Mouse (Mus musculus) gastrocnemius, postnatal 4 days (tissue): ENCODE data around the gene Gadd45b. TPM values are rescaled to one million over a fixed set of nuclear protein-coding genes. Genes with fewer than 3 reads are reported as not detected.

ENCODE experiments used
- DNase-seq, 2 experiments: peaks; one replicate each; pipeline ENCODE4 v3.0.0; 2021 to 2022; ENCODE audit warnings: low spot score in 2 of 2, mixed read lengths in 2 of 2
- total RNA-seq, 2 experiments: library from RNA; stranded (reverse); gene quantifications; 2 replicates each; pipeline ENCODE4 v1.2.3; 2021

Gadd45b gene
- total RNA-seq, 2 experiments from 2014 or later, result 13.5 to 16.3 TPM

GRCm38 (mm10) chr10:80981564-80982112 is 51.8 kb downstream of the Gadd45b start:
- no peak for DNase-seq

Other genes with a start within 250 kb of the Gadd45b start
- gene Mob3a, start 228.1 kb upstream of the Gadd45b start, total RNA-seq, result 10 to 100 TPM; 24.0 to 25.4 TPM
- gene Izumo4, start 227.9 kb upstream of the Gadd45b start, total RNA-seq, result 1 to 10 TPM; 8.3 to 8.4 TPM
- gene Ap3d1, start 187.8 kb upstream of the Gadd45b start, total RNA-seq, result 10 to 100 TPM; 52.1 to 58.7 TPM
- gene Dot1l, start 174.9 kb upstream of the Gadd45b start, total RNA-seq, result 10 to 100 TPM; 50.5 to 61.2 TPM
- gene Sf3a2, start 131.9 kb upstream of the Gadd45b start, total RNA-seq, result 10 to 100 TPM; 47.1 to 55.8 TPM
- 10 to 100 TPM; 41.7 to 43.0 TPM for gene Plekhj1, start 131.4 kb upstream of the Gadd45b start, total RNA-seq
- under 1 TPM; 0.86 to 0.93 TPM for gene Amh, start 124.8 kb upstream of the Gadd45b start, total RNA-seq
- gene Jsrp1, start 116.6 kb upstream of the Gadd45b start, total RNA-seq, result 100 to 1,000 TPM; 199 to 230 TPM
- gene Oaz1, start 103.4 kb upstream of the Gadd45b start, total RNA-seq, result 100 to 1,000 TPM; 785 to 853 TPM
- gene Lingo3, start 86.0 kb upstream of the Gadd45b start, total RNA-seq, result 10 to 100 TPM; 21.5 to 22.1 TPM
- gene Lsm7, start 74.9 kb upstream of the Gadd45b start, total RNA-seq, result 10 to 100 TPM; 53.7 to 54.2 TPM
- 10 to 100 TPM; 30.9 to 38.6 TPM for gene Sppl2b, start 74.8 kb upstream of the Gadd45b start, total RNA-seq
- gene Tmprss9, start 58.2 kb upstream of the Gadd45b start, total RNA-seq, result under 1 TPM in 1 of 2 experiments, not detected in 1; 0.10 TPM
- 100 to 1,000 TPM; 120 to 134 TPM for gene Timm13, start 29.1 kb upstream of the Gadd45b start, total RNA-seq
- 10 to 100 TPM; 46.8 to 50.5 TPM for gene Lmnb2, start 11.8 kb upstream of the Gadd45b start, total RNA-seq
- gene Gng7, start 84.9 kb downstream of the Gadd45b start, total RNA-seq, result 1 to 10 TPM; 1.9 to 2.0 TPM
- gene Diras1, start 95.6 kb downstream of the Gadd45b start, total RNA-seq, result under 1 TPM in 1 of 2 experiments, not detected in 1; 0.10 TPM
- 10 to 100 TPM; 11.2 to 11.9 TPM for gene Slc39a3, start 107.4 kb downstream of the Gadd45b start, total RNA-seq
- gene Sgta, start 130.1 kb downstream of the Gadd45b start, total RNA-seq, result 100 to 1,000 TPM in 1 of 2 experiments, 10 to 100 TPM in 1; 98.0 to 100 TPM
- 10 to 100 TPM; 40.6 to 44.0 TPM for gene Thop1, start 140.0 kb downstream of the Gadd45b start, total RNA-seq
- gene Creb3l3, start 168.8 kb downstream of the Gadd45b start, total RNA-seq, result 1 to 10 TPM; 1.2 to 1.5 TPM
- 100 to 1,000 TPM; 148 to 152 TPM for gene Map2k2, start 175.8 kb downstream of the Gadd45b start, total RNA-seq
- gene Zbtb7a, start 205.1 kb downstream of the Gadd45b start, total RNA-seq, result 10 to 100 TPM; 37.7 to 42.0 TPM
- gene Pias4, start 237.8 kb downstream of the Gadd45b start, total RNA-seq, result 10 to 100 TPM; 22.1 to 22.5 TPM
- gene Eef2, start 246.6 kb downstream of the Gadd45b start, total RNA-seq, result 1,000 to 10,000 TPM; 1,324 to 1,404 TPM